Mouse (Mus musculus): ENCODE results near the gene Psmd14.

GRCm38 (mm10) chr2:61746051-61746450, 34.6 kb downstream of the Psmd14 start:
- TF ChIP-seq CTCF (IDR thresholded peaks at IDR 0.05) (no peak), EP300 (IDR thresholded peaks at IDR 0.05) (no peak)

Data from lung, postnatal 0 days (tissue).